Mouse (Mus musculus): Measurements from ENCODE around the gene Mmp21.

The Mmp21 gene

GRCm38 (mm10) chr7:133662467-133662866 is 17.4 kb downstream of the Mmp21 start:
- in situ Hi-C loops (cut with MboI, MseI): no loop called here

- in situ Hi-C loops (cut with MboI, MseI): no loop called here
These were observed 34.1 kb downstream of the Mmp21 start for GRCm38 (mm10) chr7:133645716-133646115.

- in situ Hi-C loops (cut with MboI, MseI): loop anchor here (5.0 to 10.0 kb wide), 2 partner anchors 604 to 707 kb away; partner anchors contain the start of gene Zranb1
These were observed 41.0 kb downstream of the Mmp21 start for GRCm38 (mm10) chr7:133638821-133639220.

GRCm38 (mm10) chr7:133638306-133638705 is 41.6 kb downstream of the Mmp21 start:
- in situ Hi-C loops (cut with MboI, MseI): loop anchor here (5.0 to 10.0 kb wide), 2 partner anchors 604 to 706 kb away; partner anchors contain the start of gene Zranb1

- in situ Hi-C loops (cut with MboI, MseI): loop anchor here (5.0 to 10.0 kb wide), 2 partner anchors 603 to 705 kb away; partner anchors contain the start of gene Zranb1
These were observed 42.2 kb downstream of the Mmp21 start, which contains the start of gene Edrf1 for GRCm38 (mm10) chr7:133637361-133638305. Edrf1 (plus strand) TSS chr7:133637543.

GRCm38 (mm10) chr7:133636738-133637352 is 43.0 kb downstream of the Mmp21 start:
- in situ Hi-C loops (cut with MboI, MseI): loop anchor here (5.0 to 10.0 kb wide), 2 partner anchors 602 to 705 kb away; partner anchors contain the start of gene Zranb1

- in situ Hi-C loops (cut with MboI, MseI): loop anchor here (5.0 to 10.0 kb wide), 2 partner anchors 600 to 703 kb away; partner anchors contain the start of gene Zranb1
These were observed 44.8 kb downstream of the Mmp21 start for GRCm38 (mm10) chr7:133634932-133635650.

- in situ Hi-C loops (cut with MboI, MseI): loop anchor here (10.0 kb wide), 1 partner anchor 598 kb away; no protein-coding TSS in a partner anchor
These were observed 47.4 kb downstream of the Mmp21 start for GRCm38 (mm10) chr7:133632476-133632875.

GRCm38 (mm10) chr7:133630821-133631220 is 49.0 kb downstream of the Mmp21 start:
- in situ Hi-C loops (cut with MboI, MseI): loop anchor here (10.0 kb wide), 1 partner anchor 596 kb away; no protein-coding TSS in a partner anchor

- in situ Hi-C loops (cut with MboI, MseI): no loop called here
These were observed 52.5 kb downstream of the Mmp21 start for GRCm38 (mm10) chr7:133627184-133627936.

Data from T-helper 2 cell (primary cell).